Mouse (Mus musculus): ENCODE measurements around the gene Srp9.

GRCm38 (mm10) chr1:182087351-182087750 lies 37.2 kb upstream of the Srp9 start:
- no peak for TF ChIP-seq CTCF (IDR thresholded peaks at IDR 0.05; ENCODE audit: extremely low read depth, insufficient read depth, insufficient read length, insufficient replicate concordance)
- no peak for TF ChIP-seq POLR2A (IDR thresholded peaks at IDR 0.05; ENCODE audit: low read depth, low read length)

All from spleen, adult 2 months (tissue).